Mouse (Mus musculus): ENCODE measurements around the gene Ibtk.
"Not testable (repeated sequence)": the region's sequence is repeated elsewhere in the genome, so short reads cannot be mapped to it uniquely, and the experiment has no call there.

Ibtk gene

DNA sequence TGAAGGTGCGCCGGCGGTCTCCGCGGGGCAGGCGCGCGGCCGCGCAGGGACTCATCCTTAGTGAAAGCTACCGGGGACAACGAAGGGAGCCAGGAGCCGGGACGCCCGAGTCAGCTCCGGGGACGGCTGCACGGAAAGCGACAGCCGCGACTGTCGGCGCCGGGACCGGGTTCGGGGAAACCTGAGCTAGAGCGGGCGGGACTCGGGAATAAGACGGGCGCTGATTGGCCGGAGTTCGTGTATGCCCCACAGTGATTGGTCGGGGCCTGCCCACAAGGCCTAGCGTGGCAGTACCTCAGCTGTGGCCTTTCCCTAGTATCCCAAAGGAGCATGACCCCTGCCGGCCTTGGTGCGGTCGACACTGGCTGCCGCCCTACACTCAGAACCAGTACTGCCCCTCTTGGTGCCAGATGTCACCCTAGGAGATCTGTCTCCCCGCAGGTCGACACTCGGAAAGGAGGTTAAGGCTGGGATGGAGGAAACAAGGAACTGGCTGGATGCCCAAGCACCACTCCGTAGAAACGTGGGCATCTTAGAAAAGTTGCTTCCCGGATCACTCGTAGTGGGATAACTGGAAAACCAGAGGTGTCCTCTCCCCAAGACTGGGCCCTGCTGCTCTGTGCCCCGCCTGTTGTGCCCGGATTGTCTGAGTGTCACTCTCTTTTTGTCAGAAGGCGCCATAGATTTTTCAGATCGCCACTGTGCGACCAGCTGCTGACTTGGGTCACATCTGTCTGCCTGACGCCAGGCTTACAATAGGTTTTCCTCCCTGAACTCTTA, at the start of gene Ibtk:
TSS of gene Ibtk (minus strand) at position 193 of the 780 bp plus-strand sequence.
- DNase-seq, result peak; percentile 98

GRCm38 (mm10) chr9:85791521-85791920, 42.4 kb upstream of the Ibtk start:
- DNase-seq, result not testable (repeated sequence)

GRCm38 (mm10) chr9:85780249-85780648, 31.1 kb upstream of the Ibtk start:
- DNase-seq, result no peak

DNA sequence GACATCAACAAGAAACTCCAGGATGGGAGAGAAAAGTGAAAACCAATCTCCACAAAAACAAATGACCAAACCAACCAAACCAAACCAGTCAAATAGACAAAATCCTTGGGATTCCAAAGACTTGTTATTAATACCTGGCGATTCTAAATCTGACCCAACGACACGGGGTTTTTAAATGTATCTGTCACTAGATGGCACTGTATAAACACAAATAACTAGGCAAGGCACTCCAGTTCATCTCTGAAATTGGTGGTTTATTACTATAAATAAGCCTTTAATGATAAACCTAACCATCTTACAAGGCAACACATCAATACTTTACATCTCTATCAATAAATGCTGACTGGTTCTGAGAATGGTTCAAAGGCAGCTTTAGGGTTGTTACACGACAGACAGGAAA, 30.3 kb upstream of the Ibtk start:
- DNase-seq, result no peak

- no peak for DNase-seq
These were observed 28.4 kb upstream of the Ibtk start for GRCm38 (mm10) chr9:85777544-85777943.

- no peak for DNase-seq
These were observed 23.1 kb upstream of the Ibtk start for GRCm38 (mm10) chr9:85772280-85772679.

DNA sequence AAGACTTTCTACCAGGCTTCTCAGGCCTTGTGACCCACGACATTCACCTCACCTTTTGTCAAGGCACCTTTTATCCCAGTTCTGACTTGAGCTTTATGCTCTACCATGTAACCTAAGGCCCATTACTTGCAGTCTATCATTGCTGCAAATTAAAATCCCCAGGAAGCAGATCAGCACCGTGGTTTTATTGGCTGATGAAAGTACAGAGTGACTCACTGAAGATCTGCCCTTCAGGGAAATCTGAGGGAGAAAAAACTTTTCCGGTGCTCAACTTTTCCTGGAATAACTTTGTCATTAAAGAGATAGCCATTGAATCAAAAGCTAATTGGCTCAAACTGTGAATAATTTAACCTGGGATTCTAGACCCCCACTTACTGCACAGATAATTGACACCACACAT, 22.3 kb upstream of the Ibtk start:
- no peak for DNase-seq

DNA sequence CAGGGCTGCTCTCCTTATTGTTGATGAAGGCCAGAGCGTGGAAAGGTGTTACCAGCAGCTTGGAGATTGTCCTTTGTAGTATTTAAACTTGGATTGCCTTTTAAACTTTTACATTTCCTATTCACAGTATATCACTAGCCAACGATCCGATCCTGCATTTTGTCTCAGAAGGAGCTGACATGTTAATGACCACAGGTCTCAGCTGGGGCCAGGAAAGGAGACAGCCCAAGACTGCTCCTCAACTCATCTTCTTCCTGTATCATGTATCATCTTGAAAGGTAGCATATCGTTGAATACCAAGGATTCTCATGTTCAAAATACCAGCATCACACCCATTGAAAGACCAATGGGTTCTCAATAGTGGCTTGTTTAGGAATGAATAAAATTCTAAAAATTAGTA, 21.2 kb upstream of the Ibtk start:
- no peak for DNase-seq

- DNase-seq, result peak in 1 of 2 experiments; percentile 6
These were observed 20.1 kb upstream of the Ibtk start for GRCm38 (mm10) chr9:85769057-85769789.

DNA sequence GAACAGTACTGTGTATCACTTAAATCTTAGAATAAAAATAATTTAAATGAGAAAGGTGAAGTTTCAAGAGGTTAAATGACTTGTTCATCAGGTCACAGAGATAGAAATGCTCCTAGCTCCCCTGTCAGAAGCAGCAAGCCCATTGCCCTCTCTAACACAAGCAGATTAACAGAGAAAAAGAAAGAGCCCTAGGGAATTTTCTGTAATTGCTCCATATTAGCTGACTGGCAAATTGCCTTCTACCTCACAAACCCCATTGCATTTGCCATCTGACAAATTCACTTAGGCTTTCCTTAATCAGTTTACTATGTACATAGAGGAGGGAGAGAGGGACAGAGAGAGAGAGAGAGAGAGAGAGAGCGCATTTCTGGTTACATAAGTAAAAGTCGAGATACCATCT, 18.1 kb upstream of the Ibtk start:
- no peak for DNase-seq

DNA sequence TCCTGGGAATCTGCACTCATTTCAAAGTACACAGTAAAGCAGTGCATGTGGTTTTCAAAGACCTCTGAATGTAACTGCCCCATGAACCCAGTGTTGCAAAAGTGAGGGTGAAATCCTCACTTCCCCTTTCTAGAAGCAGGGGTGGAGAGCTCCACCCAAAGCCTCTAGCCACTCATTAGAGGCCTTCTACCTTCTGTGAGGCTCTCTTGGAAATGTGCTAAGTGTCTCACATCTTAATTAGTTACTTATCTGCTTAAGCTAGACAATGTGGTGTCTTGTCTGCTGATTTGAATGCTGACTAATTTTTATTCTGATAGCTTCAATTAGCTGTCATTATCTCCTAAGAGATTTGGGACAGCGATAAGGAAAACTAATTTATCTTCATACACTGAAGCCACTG, 13.3 kb upstream of the Ibtk start:
- DNase-seq, result peak in 1 of 2 experiments; percentile 18

GRCm38 (mm10) chr9:85750797-85751196, 1.7 kb upstream of the Ibtk start:
- no peak for DNase-seq

DNA sequence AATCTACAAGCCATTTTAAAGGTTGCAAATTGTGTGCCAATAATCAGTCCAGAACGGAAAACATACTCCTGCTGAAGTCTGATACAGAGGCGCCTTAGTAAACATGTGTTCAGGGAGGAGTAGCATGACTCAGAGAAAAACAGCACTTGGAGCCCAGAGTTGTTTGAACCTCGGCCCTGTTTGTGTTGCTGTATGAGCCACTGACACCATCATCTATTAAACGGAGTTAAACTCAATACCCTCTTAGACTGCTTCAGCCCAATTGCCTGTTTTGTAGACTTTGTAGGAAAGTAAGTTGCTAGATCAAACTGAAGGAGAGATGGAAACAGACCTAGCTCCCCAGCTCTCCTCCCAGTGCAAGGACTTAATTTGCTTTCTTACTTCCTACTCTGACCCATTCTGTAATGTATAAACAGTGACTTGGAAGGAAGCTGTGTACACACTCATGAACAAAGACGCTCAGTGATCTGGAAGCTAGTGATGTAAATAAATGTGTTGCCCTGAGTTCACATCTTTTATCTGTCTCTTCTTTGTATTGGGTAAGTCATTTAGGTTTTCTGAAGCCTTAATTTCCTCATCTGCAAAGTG, 882 bp upstream of the Ibtk start:
- no peak for DNase-seq

DNA sequence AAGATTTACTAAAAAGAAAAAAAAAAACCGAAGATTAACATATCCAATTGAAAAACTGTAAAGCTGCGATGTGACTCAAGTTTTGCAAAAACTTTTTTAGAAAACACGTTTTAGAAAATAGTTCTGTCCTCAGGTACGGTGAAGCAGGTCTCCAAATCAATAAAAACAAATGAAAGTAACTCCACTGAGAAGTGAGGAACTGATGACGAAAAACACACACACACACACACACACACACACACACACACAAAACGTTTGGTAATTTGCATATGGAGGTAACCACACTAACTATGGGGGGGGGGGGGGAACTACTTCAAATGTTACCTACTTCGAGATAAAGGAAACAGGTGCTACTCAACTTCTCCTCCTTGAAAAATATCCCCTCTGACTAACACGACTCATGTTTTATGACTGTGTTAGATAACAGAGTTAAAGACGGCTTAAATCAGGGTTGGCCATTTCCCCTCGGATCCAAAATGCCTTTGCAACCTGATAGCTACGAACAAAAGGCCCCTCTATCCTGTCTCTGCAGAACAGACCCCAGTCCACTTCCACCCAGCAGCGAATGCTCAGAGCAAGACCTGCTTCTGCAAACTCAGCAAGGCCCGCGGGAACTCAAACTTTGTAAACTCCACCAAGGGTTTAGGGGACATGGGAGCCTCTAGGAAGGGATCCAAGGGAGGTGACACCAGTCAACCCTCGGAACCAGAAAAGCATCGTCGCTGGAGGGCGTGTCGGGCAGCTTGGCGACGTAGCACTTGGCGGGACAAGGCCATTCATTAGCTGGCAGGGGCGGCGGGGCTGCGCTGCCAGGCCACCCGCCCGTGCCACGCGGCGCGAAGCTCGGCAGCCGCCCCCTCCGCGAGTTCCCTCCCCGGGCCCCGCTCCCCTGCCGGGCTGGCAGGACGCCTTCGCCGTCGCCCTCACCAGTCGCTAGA, 661 bp downstream of the Ibtk start:
- DNase-seq, result peak; percentile 88

DNA sequence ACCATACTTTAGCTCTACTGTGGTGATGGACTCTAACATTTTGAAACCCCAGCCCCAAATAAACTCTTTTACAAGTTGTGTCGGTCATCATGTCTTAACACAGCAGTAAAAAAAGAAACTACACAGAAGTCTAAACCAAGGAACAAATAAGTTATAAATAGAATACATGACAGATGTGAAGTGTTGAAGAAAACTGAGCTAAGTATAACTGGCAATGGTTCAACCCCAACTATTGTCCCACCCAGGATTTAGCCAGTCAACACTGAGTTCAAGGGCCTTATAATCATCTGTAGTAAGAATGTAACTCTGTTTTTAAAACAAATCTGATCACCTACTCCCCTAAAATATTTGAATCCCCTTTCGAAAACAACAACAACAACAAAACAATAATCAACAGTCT, 3.6 kb downstream of the Ibtk start:
- no peak for DNase-seq

- DNase-seq, result no peak
These were observed 5.8 kb downstream of the Ibtk start for GRCm38 (mm10) chr9:85743358-85743757.

DNA sequence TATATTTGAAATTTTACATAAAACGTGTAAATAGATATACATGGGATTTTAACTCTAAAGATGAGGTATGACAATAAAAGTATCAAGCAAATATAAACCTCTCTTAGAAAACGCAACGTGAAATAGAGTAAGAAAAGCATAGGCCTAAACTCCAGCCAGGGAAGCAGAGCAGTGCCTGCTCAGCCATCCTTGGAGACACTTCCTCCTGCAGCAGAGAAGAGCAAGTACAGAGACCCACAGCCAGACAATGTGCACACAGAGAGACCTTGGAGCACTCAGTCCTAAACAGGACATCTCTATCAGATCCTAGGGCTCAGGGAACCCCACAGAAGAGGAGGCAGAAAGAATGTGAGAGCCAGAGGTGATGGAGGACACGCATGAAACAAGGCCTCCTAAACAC, 7.0 kb downstream of the Ibtk start:
- no peak for DNase-seq

GRCm38 (mm10) chr9:85739279-85739678, 9.9 kb downstream of the Ibtk start:
- no peak for DNase-seq

GRCm38 (mm10) chr9:85734821-85735220, 14.3 kb downstream of the Ibtk start:
- no peak for DNase-seq

DNA sequence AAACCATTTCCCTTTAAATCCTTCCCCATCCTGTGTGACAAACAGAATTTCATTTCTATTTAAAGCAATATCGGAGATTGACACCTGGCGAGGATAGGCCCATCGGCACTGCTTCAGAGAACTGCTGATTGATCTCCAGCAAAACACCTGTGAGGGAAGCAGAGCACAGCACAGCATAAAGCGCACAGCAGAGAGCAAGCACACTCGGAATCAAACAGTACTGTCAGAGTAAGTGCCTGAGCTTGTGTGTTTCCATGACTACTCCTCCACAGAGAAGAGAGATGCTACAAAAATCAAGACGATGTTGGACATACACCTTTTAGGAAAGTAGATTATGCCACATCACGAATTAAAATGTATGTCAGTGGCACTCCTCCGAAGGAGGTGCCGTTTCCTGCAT, 25.1 kb downstream of the Ibtk start:
- no peak for DNase-seq

DNA sequence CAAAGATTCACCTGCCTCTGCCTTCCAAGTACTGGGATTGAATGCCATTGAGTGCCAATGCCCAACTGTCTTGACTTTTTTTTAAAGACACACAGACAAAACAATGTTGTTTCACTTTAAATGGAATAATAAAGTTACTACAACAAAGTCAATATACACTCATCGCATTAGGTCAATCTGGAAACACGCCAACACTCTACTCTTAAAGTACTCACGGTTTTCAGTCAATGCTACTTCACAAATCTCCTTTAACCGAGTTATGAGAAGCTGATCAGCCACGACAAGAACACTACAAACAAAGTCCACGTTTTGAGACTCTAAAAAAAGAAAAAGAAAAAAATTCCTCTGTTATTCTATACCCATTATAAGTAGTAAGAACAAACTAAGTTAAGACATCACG, 31.8 kb downstream of the Ibtk start:
- no peak for DNase-seq

GRCm38 (mm10) chr9:85707302-85707701, 41.8 kb downstream of the Ibtk start:
- no peak for DNase-seq

- no peak for DNase-seq
These were observed 47.2 kb downstream of the Ibtk start for GRCm38 (mm10) chr9:85701981-85702380.
